Mouse (Mus musculus) olfactory bulb, adult 2 months (tissue): Measurements from ENCODE around the gene Hmox2. TPM values are rescaled to one million over a fixed set of nuclear protein-coding genes. Genes with fewer than 3 reads are reported as not detected.
A peak's percentile ranks its signal among the peaks of the same experiment; 100 is the strongest.
"Not testable (repeated sequence)": the region's sequence is repeated elsewhere in the genome, so short reads cannot be mapped to it uniquely, and the experiment has no call there.

Source experiments
- H3K27ac ChIP-seq: fragments of 200-500 bp; 2 replicates; pipeline ENCODE4 v1.5.1; 2012; ENCODE audit warnings: low read depth, low read length; ENCODE audit not compliant: insufficient read depth
- H3K4me1 ChIP-seq: fragments of 200-500 bp; 2 replicates; pipeline ENCODE4 v1.6.1; 2012; ENCODE audit warnings: low read length; ENCODE audit not compliant: control insufficient read depth, insufficient read depth
- H3K4me3 ChIP-seq: fragments of 200-500 bp; 2 replicates; pipeline ENCODE4 v1.5.1; 2012; ENCODE audit warnings: mild to moderate bottlenecking, low read depth, low read length, moderate library complexity; ENCODE audit not compliant: insufficient read depth
- CTCF ChIP-seq: fragments of 200-500 bp; IDR thresholded peaks from 2 replicates; pipeline ENCODE4 v1.5.1; 2012; ENCODE audit warnings: low read depth, mild to moderate bottlenecking, low read length, moderate library complexity; ENCODE audit not compliant: insufficient read depth
- POLR2A ChIP-seq: fragments of 200-500 bp; IDR thresholded peaks from 2 replicates; pipeline ENCODE4 v1.6.1; 2012; ENCODE audit warnings: mild to moderate bottlenecking, low read depth, low read length, moderate library complexity; ENCODE audit not compliant: insufficient read depth
- WGBS: fragments of 180-500 bp; shearing (Covaris S2); methylation state at CpG from one replicate; pipeline ENCODE4 v1.1.7; 2018; 5-methylcytosine and 5-hydroxymethylcytosine counted together
- polyA plus RNA-seq: library from polyadenylated mRNA; stranded (reverse); fragments of >200 nt; gene quantifications from 2 replicates; pipeline ENCODE4 v1.2.4, GENCODE M21; 2012; ENCODE audit warnings: low replicate concordance; ENCODE audit not compliant: missing spikeins, insufficient read depth, insufficient read length

Hmox2 gene
- polyA plus RNA-seq, 1 experiment: not detected

GRCm38 (mm10) chr16:4684457-4684791 lies 41.7 kb upstream of the Hmox2 start:
- peak overlapping the region; percentile 88 for H3K4me3 ChIP-seq
- TF ChIP-seq CTCF: no peak
- no peak for TF ChIP-seq POLR2A

GRCm38 (mm10) chr16:4689371-4689770 lies 36.8 kb upstream of the Hmox2 start:
- H3K4me1 ChIP-seq, H3K4me3 ChIP-seq, H3K27ac ChIP-seq: not testable (repeated sequence)
- WGBS: over 99% methylated on average over 4 of the region's 4 CpGs

More at GRCm38 (mm10) chr16:4684457-4684791, 41.7 kb upstream of the Hmox2 start:
- no peaks in the 10 kb centered on the region for H3K4me1 ChIP-seq
- no peak overlapping the region for H3K27ac ChIP-seq
- WGBS: 2% methylated on average over 9 of the region's 9 CpGs

GRCm38 (mm10) chr16:4701211-4701610 lies 24.9 kb upstream of the Hmox2 start:
- Histone ChIP-seq H3K4me3 (no peak overlapping the region), H3K4me1 (no peaks in the 10 kb centered on the region), H3K27ac (no peak overlapping the region)
- WGBS: 94% methylated on average over 3 of the region's 3 CpGs
- no peak for TF ChIP-seq CTCF
- TF ChIP-seq POLR2A: no peak

GRCm38 (mm10) chr16:4702646-4703045 lies 23.5 kb upstream of the Hmox2 start:
- H3K27ac ChIP-seq: no peak overlapping the region
- no peaks in the 10 kb centered on the region for H3K4me1 ChIP-seq
- WGBS: 66% methylated on average over 1 of the region's 1 CpGs
- H3K4me3 ChIP-seq: no peak overlapping the region
- TF ChIP-seq CTCF (no peak), POLR2A (no peak)

GRCm38 (mm10) chr16:4705541-4705940 lies 20.6 kb upstream of the Hmox2 start:
- no peak overlapping the region for H3K27ac ChIP-seq
- 77% methylated on average over 4 of the region's 4 CpGs for WGBS
- no peak overlapping the region for H3K4me3 ChIP-seq
- no peaks in the 10 kb centered on the region for H3K4me1 ChIP-seq
- TF ChIP-seq CTCF: no peak
- no peak for TF ChIP-seq POLR2A

GRCm38 (mm10) chr16:4711173-4711572 lies 15.0 kb upstream of the Hmox2 start:
- TF ChIP-seq CTCF (no peak), POLR2A (no peak)
- no peak overlapping the region for H3K27ac ChIP-seq
- no peak overlapping the region for H3K4me3 ChIP-seq
- WGBS: 67% methylated on average over 4 of the region's 4 CpGs
- no peaks in the 10 kb centered on the region for H3K4me1 ChIP-seq

- no peak overlapping the region for H3K27ac ChIP-seq
- 89% methylated on average over 17 of the region's 17 CpGs for WGBS
- H3K4me1 ChIP-seq: no peaks in the 10 kb centered on the region
- no peak overlapping the region for H3K4me3 ChIP-seq
- TF ChIP-seq CTCF: no peak
- no peak for TF ChIP-seq POLR2A
These were observed 12.1 kb upstream of the Hmox2 start for GRCm38 (mm10) chr16:4713861-4714710.

- TF ChIP-seq POLR2A (no peak), CTCF (no peak)
- H3K4me3 ChIP-seq: no peak overlapping the region
- 36% methylated on average over 3 of the region's 3 CpGs for WGBS
- no peaks in the 10 kb centered on the region for H3K4me1 ChIP-seq
- H3K27ac ChIP-seq: no peak overlapping the region
These were observed 8.3 kb upstream of the Hmox2 start for GRCm38 (mm10) chr16:4717866-4718265.

- H3K4me1 ChIP-seq: no peaks in the 10 kb centered on the region
- no peak within 1 kb of the TSS; the same call in 1 of the 2 replicates for H3K27ac ChIP-seq
- 8% methylated on average over 33 of the region's 33 CpGs for WGBS
These were observed 7.2 kb upstream of the Hmox2 start, which contains the start of gene Nmral1 for GRCm38 (mm10) chr16:4718753-4719518. Gene Nmral1, minus strand, starts transcription at chr16:4719356.

More at GRCm38 (mm10) chr16:4718753-4719518, 7.2 kb upstream of the Hmox2 start, which contains the start of gene Nmral1:
- TF ChIP-seq CTCF (no peak), POLR2A (no peak)
- H3K4me3 ChIP-seq: peak within 1 kb of the TSS; percentile 72
